Mouse (Mus musculus) adrenal gland, postnatal 4 days (tissue): ENCODE measurements around the gene Ppfibp1. TPM values are rescaled to one million over a fixed set of nuclear protein-coding genes. Genes with fewer than 3 reads are reported as not detected.
"Not testable (repeated sequence)": the region's sequence is repeated elsewhere in the genome, so short reads cannot be mapped to it uniquely, and the experiment has no call there.

Experiments
- DNase-seq, 2 experiments: peaks; one replicate each; pipeline ENCODE4 v3.0.0; 2021 to 2022; ENCODE audit warnings: low spot score in 2 of 2, mixed read lengths in 2 of 2
- long read RNA-seq, 2 experiments: library from polyadenylated mRNA; stranded (forward); transcript quantifications; one replicate each; pipeline ENCODE4 v2.0.0; 2021
- total RNA-seq, 2 experiments: library from RNA; stranded (reverse); gene quantifications; 2 replicates each; pipeline ENCODE4 v1.2.3; 2021

Ppfibp1 gene
- total RNA-seq = 100 to 1,000 TPM; 146 to 152 TPM
- long read RNA-seq, experiment 1, full-length matches to known transcripts = 5 of 6 reads
- long read RNA-seq, experiment 1, partial matches to known transcripts = 0 of 6 reads
- long read RNA-seq, experiment 1, other reads (novel, unspliced or antisense) = 1 of 6 reads
- long read RNA-seq, experiment 2, full-length matches to known transcripts = 23 of 99 reads
- long read RNA-seq, experiment 2, partial matches to known transcripts = 17 of 99 reads
- long read RNA-seq, experiment 2, other reads (novel, unspliced or antisense) = 59 of 99 reads

DNA sequence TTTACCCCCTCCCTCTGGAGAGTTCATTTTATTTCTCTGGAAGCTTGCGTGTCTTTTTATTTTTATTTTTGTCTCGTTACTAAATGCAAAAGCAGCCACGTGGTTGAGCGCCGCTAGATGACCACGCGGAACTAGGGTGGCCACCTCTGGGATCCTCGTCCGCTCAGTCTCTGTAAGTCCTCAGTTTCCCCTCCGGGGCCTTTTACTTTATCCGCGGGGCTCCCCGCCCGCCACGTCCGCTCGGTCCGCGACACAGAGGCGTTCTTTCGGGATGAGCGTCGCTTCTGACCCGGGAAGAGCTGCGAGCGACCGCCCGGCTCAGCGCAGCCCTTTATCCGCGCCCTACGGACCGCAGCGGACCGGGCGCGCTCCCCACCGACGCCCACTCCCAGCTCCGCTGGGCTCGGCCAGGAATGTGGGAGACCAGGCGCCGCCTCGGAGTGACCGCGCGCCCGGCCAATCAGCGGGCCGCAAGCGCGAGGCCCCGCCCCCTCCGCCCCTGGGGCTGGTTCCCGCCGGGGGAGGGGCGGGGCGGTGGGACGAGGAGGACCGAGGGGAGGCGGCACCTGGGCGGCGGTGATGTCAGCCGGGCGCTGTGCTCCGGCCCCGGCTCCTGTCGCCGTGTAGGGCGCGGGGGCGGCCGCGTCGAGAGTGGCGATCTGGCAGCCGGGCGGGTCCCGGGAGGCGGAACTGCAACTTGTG is at the start of gene Ppfibp1:
TSS of gene Ppfibp1 (plus strand) at position 530 of the 702 bp plus-strand sequence.
- DNase-seq = peak; percentile 91 to 93

DNA sequence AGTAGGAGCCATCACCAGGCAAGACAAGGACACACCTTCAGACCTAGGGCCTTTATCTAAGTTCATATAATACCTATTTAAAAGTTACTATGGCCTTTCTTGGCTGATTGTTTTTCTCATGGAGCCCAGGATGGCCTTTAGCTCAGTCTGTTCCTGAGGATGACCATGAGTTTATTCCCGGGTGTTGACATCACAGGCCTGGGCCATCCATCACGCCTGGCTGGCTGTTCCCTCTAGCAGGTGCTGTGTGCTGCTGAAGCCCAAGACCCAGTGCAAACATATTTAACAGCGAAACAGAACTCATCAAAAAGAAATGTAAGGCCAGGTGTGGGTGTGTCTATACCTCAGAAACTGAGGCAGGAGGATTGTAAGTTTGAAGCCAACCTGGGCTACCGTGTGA is 49.4 kb upstream of the Ppfibp1 start:
- DNase-seq = no peak

- no peak for DNase-seq
These were observed 43.4 kb upstream of the Ppfibp1 start for GRCm38 (mm10) chr6:146844867-146845266.

DNA sequence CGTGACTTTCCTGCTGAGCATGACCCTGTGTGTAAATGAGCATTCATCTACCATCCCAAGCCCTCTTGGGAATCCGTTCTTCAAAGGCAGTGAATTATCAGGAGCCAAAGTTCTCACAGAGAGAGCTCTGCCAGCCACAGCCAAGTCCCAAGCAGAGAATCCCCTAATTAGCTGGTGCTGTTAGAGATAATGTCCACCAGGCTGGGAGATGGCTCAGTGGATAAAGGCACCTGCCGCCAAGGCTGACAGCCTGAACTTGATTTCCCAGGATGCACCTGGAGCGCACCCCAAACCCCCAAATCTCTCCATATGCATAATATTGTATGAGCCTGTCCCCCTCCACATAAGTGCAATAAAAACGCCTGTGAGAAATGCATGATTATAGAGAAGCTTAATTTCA is 42.9 kb upstream of the Ppfibp1 start:
- DNase-seq = no peak

DNA sequence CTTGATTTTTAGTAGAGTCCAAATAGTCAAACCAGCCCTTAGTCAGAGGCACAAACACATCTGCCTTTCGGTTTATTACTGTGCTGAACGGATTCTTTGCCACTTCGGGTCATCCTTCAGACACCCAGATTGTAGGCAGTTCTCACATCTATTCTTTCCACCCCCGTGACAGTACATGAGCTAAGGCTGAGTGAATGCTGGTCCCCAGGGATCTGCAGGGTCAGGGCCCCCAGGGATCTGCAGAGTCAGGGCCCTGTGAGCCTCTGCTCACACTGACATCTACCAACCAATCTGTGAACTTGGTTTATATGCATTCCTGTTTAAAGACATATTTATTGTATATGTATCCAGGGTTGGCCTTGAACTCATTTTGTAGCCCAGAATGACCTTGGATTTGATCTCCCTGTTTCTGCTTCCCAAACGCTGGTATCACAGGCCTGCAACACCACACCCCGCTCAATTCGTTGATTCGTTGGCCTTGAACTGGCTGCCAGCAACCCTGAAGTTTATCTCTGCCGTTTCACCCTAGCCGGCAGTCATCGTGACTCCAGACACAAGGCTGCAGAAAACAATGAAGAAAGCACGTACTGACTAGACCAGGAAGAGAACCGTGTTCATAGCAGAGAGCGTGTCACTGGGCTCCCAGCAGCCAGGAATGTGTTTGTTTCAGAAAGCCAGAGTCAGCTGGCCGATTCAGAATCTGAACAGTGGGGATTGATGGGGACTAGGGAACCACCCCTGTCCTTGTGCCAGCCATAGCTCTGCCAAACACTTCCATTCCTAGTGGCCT is 42.1 kb upstream of the Ppfibp1 start:
- no peak for DNase-seq

GRCm38 (mm10) chr6:146847402-146847801 is 40.9 kb upstream of the Ppfibp1 start:
- no peak for DNase-seq

- no peak for DNase-seq
These were observed 40.0 kb upstream of the Ppfibp1 start for GRCm38 (mm10) chr6:146848281-146848680.

DNA sequence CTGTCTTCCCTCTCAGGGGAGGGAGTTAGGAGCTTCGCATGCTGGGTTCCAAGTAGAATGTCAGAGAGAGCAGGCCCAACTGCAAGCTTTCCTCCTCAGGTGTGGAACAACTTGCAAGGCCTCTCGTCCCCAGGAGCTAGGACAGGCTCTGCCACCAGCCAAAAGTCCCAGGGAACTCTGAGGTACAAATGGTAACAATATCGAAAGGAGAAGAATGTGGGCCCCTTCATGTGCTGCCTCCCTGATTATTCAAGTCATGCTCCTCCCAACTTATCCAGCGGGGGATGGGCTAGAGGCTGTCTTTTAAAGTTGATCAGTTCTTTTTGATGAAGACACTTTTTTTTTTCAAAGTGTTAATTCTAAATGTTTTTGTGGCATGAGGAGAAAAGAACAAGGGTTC is 38.2 kb upstream of the Ppfibp1 start, which contains the start of gene Smco2:
TSS of gene Smco2 (plus strand) at position 55 of the 400 bp plus-strand sequence.
- no peak for DNase-seq

DNA sequence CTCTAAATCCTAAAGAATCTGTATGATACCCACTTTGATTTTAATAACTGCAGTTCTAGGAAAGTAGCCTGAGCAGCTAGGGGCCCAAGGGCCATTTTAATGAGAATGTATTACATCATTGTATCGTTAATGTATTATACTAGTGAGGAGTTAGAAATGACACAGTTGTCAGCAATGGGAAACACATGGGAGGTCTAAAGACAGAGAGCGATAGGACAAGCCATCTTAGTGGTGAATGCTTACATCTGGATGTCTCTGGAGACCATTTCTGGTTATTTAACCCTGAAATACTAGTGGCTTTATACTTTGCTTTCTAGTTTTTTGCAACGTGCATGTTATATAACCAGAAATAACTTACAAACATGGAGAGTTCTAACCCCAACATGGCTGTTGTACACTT is 36.4 kb upstream of the Ppfibp1 start:
- no peak for DNase-seq

DNA sequence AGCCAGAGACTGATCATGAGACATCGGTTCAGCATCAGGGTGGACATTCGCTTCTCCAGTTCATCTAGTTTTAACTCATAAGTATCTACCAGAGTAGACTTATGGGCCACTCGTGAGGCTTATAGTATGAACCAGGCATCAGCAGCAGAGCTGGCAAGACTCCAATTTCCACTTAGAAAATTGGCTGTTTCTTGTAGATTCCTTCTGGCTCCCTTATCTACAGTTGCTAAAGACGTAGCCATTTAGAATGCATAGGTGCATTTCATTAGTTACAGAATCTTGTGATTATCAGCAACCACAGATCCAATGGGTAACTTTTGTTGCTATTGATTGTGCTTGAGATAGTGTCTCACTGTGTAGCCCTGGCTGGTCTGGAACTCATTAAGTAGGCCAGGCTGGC is 35.5 kb upstream of the Ppfibp1 start:
- DNase-seq = no peak

GRCm38 (mm10) chr6:146855185-146855584 is 33.1 kb upstream of the Ppfibp1 start:
- no peak for DNase-seq

- no peak for DNase-seq
These were observed 30.9 kb upstream of the Ppfibp1 start for GRCm38 (mm10) chr6:146857386-146857785.

GRCm38 (mm10) chr6:146863154-146863553 is 25.1 kb upstream of the Ppfibp1 start:
- DNase-seq = no peak

DNA sequence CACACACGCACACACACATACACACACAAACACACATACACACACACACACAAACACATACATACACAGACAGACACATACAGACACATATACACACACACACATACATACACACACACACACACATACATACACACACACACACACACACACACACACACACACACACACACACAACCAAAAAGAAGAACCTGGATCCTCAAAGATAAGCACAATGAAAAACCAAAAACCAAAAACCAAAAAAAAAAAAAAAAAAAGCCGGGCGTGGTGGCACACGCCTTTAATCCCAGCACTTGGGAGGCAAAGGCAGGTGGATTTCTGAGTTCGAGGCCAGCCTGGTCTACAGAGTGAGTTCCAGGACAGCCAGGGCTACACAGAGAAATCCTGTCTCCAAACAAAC is 23.9 kb upstream of the Ppfibp1 start:
- DNase-seq = not testable (repeated sequence)

DNA sequence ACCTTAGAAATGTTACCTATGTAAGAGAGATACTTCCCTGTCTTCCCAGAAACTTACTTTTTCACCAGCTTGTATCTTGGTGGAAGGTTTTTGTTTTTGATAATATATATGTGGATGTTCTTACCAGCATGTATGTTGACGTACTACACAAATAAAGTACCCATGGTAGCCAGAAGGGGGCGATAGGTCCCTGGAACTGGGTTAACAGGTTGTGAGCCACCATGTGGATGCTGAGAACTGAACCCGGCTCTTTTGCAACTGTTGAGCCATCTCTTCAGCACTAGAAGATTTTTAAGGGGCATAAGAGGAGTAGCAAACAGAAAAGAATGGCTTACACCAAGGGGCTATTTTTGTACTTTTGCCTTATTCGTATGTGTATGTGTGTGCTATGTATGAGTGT is 22.6 kb upstream of the Ppfibp1 start:
- no peak for DNase-seq

DNA sequence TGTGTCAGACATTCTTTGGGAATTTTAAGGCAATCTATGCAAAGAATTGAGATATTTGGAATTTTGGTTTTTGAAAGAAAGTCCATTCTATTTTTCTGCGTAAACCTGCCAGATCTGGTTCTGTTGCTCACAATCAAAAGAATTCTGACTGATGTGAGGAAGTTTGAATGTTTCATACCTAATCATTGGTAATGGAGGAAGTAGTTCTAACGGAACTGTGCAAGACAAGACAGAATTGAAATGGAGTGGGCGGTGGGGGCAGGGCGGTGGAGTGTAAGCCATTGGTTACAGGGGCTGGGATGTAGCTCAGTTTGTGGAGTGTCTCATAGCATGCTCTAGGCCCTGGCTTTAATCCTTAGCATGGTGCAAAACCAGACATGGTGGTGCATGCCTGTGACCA is 16.3 kb upstream of the Ppfibp1 start:
- no peak for DNase-seq

GRCm38 (mm10) chr6:146874415-146874814 is 13.9 kb upstream of the Ppfibp1 start:
- no peak for DNase-seq

GRCm38 (mm10) chr6:146876820-146877219 is 11.5 kb upstream of the Ppfibp1 start:
- DNase-seq = no peak

DNA sequence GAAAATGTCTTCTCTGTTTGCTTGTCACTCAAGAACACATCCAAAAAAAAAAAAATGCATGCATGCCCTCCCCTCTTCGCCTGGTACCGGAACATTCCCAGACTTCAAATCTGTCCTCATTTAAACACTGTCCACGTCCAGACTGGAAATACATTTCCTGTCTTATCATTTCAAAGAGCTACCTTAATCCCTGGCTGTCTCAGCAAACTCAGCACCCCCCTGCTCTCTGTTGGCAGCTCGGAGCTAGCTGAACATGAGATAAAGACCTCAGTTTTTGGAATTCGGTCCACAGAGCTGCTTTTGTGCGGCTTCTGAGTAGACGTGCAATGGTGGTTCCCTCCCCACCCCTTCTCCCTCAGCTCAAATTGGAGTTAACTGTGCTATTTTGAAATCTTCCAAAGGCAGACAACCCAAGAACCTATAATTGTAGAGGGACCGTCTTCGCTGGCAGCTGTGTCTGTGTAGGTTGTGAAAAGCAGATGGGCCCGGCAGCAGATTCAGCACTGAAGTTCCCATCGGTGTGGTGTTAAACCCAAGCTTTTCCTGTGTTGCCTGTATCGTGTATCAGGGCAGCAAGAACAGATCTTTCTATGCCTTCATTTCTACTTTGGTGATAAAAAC is 10.8 kb upstream of the Ppfibp1 start:
- no peak for DNase-seq

DNA sequence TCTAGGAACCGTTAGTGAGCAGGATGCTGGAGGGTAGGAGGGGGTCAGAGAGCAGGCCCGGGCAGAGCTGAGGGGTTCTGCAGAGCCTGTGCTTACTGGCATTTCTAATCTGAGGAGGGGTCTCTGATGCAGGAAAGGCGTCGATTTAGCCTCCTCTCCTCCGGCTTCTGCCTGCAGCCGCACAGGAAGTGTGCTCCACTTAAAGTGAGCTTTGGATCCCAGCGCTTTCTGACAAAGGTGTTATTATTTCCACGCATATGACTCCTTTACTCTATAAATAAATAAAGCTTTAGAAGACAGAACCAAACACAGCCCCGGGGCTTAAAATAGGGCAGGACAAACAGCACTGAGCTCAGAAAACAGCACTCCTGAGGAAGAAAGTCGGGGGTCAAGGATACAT is 9.4 kb upstream of the Ppfibp1 start:
- DNase-seq = no peak

GRCm38 (mm10) chr6:146879856-146880255 is 8.4 kb upstream of the Ppfibp1 start:
- DNase-seq = no peak

DNA sequence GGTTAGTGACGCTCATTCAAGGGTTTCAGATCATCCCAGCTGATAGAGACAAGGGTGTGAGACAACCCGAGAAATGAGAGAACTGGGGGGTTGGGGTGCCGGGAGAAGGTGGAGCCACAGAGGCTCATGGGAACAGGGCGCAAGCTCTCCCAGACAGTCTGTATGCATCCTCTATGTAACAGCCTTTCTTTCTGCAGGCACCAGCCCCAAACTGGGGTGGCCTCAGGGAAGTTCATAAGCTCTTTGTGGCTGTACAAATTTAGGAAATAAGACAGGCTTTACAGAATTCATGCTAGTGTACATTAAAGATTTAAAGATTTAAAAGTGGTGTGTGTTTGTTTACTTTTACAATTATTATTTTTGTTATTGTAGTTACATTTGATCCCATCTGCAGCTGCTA is 8.0 kb upstream of the Ppfibp1 start:
- no peak for DNase-seq
